9 mouse cellular contexts compared by ENCODE assay signal in genomic region chr4:142098303-142098702, GRCm38 (mm10). TPM values are rescaled to one million over a fixed set of nuclear protein-coding genes. Genes with fewer than 3 reads are reported as not detected.
A peak's percentile ranks its signal among the peaks of the same experiment; 100 is the strongest.
DNase-seq lines count a peak whose midpoint lies in the region; ATAC-seq and TF ChIP-seq lines count a peak whose summit lies in the region.
"Had no signal": no experiment of that assay in that cellular context is flagged by ENCODE, and none has a peak within 500 bp of the region (broad histone marks: within the 10 kb centered on the region; RNA-seq: fewer than 3 reads in every experiment).

No protein-coding gene starts in this region.

- no peak overlapping the region for H3K9ac ChIP-seq in forebrain, postnatal 0 days

- H3K4me3 ChIP-seq in forebrain, postnatal 0 days (ENCODE audit: low read depth, low read length): no peak overlapping the region
- H3K4me3 ChIP-seq in lung, adult 2 months (replicated peaks; ENCODE audit: extremely low read depth, low read depth, low read length): no peak overlapping the region
- H3K4me3 ChIP-seq: erythroblast, embryonic 14.5 days had no signal

- TF ChIP-seq POLR2A in lung, adult 2 months (IDR thresholded peaks at IDR 0.05; ENCODE audit: borderline replicate concordance, extremely low read depth, low read depth, low read length): no peak

- no peaks in the 10 kb centered on the region for H3K9me3 ChIP-seq in forebrain, postnatal 0 days (ENCODE audit: low read length)

- ATAC-seq in Patski: peak; percentile 56
- ATAC-seq in forebrain, postnatal 0 days: peak; percentile 58

- H3K27ac ChIP-seq in forebrain, postnatal 0 days (ENCODE audit: low read depth, low read length): no peak overlapping the region

- intact Hi-C loops in heart, postnatal 14 days (cut with DNase I): loop anchor here (1.0 kb wide), 1 partner anchor 93 kb away; no protein-coding TSS in a partner anchor

- no peak overlapping the region for H3K4me2 ChIP-seq in forebrain, postnatal 0 days (ENCODE audit: low read depth)

- POLR2A ChIA-PET in Patski (lab: Charles Lee): interaction anchor here (1.3 kb wide), 1 partner anchor 14 kb away, joined by 6 read pairs; the partner anchor contains the start of gene Tmem51

- no peaks in the 10 kb centered on the region for H3K27me3 ChIP-seq in Patski
- H3K27me3 ChIP-seq in forebrain, postnatal 0 days (ENCODE audit: insufficient read depth, low read length): no peaks in the 10 kb centered on the region; the same call in 1 of the 2 replicates

- H3K36me3 ChIP-seq in forebrain, postnatal 0 days (ENCODE audit: insufficient read depth): no peaks in the 10 kb centered on the region

- 22% methylated on average over 8 of the region's 8 CpGs for WGBS in forebrain, postnatal 0 days
- 3% methylated on average over 8 of the region's 8 CpGs for WGBS in lung, adult 2 months

- in situ Hi-C loops in Patski (cut with MboI; ENCODE audit: low pct_unique_long_range_greater_than_20kb): no loop called here

- CTCF ChIA-PET in Patski (lab: Charles Lee): interaction anchor here (0.8 to 2.5 kb wide), 9 partner anchors 8 to 288 kb away, joined by 3 to 12 read pairs (median 4); no protein-coding TSS in a partner anchor

- TF ChIP-seq CTCF in Patski (IDR thresholded peaks at IDR 0.05): peak; percentile 72
- peak; percentile 88 for TF ChIP-seq CTCF in forebrain, postnatal 0 days (IDR thresholded peaks at IDR 0.05; ENCODE audit: low read depth)
- peak; percentile 67 for TF ChIP-seq CTCF in lung, adult 2 months (IDR thresholded peaks at IDR 0.05; ENCODE audit: insufficient read depth, low read length)

- DNase-seq in Patski (ENCODE audit: low read depth, low spot score): no peak
- DNase-seq in cerebellum, adult 8-10 months: peak; percentile 87
- DNase-seq in forebrain, postnatal 0 days: peak; percentile 80
- peak; percentile 80 to 87 for DNase-seq in heart, postnatal 14 days
- DNase-seq in layer of hippocampus, adult 8-10 months (ENCODE audit: low spot score in 2 of 2): peak; percentile 51 to 83
- peak; percentile 85 for DNase-seq in lung, adult 2 months
- peak; percentile 69 for DNase-seq in ovary, postnatal 14 days (ENCODE audit: low spot score)
- peak; percentile 46 for DNase-seq in thymus, postnatal 25 days

- H3K4me1 ChIP-seq in forebrain, postnatal 0 days (ENCODE audit: insufficient read depth): no peaks in the 10 kb centered on the region
- H3K4me1 ChIP-seq in lung, adult 2 months (ENCODE audit: control insufficient read depth, insufficient read depth, low read length): peaks cover 16% of the 10 kb centered on the region

RNA-seq across cellular contexts. Expression of gene Tmem51, which starts 14.2 kb away (rescaled TPM):
- polyA plus RNA-seq in Patski (2021): 10.3 TPM
- total RNA-seq in forebrain, postnatal 0 days (2014; rRNA removed): 3.5 and 5.7 TPM in 2 replicates
- 6.1 and 7.4 TPM in 2 replicates for polyA plus RNA-seq in forebrain, postnatal 0 days (2015; fragmentation: Nextera tagmentation; extraction: Ambion mirVana)
- 10 to 100 TPM; 12.0 to 12.7 TPM for total RNA-seq in heart, postnatal 14 days (2021)
- 1 to 10 TPM; 3.4 to 7.1 (median 6.0) TPM for total RNA-seq in layer of hippocampus, adult 8-10 months (2022)
- 12.9 and 16.5 TPM in 2 replicates for polyA plus RNA-seq in lung, adult 2 months (2012; rRNA removed)
